Mouse (Mus musculus): ENCODE measurements around the gene Rab19.
"Not testable (repeated sequence)": the region's sequence is repeated elsewhere in the genome, so short reads cannot be mapped to it uniquely, and the experiment has no call there.

Rab19 gene

GRCm38 (mm10) chr6:39381125-39381880, at the start of gene Rab19:
TSS of gene Rab19 (plus strand) at chr6:39381175.
- DNase-seq (ENCODE audit: low read depth, low spot score), result peak; percentile 41

- DNase-seq (ENCODE audit: low read depth, low spot score), result no peak
These were observed 48.8 kb upstream of the Rab19 start for GRCm38 (mm10) chr6:39331998-39332700.

GRCm38 (mm10) chr6:39334224-39334623, 46.8 kb upstream of the Rab19 start:
- DNase-seq (ENCODE audit: low read depth, low spot score), result no peak

GRCm38 (mm10) chr6:39334873-39335272, 46.1 kb upstream of the Rab19 start:
- peak; percentile 66 for DNase-seq (ENCODE audit: low read depth, low spot score)

GRCm38 (mm10) chr6:39338359-39338758, 42.6 kb upstream of the Rab19 start:
- DNase-seq (ENCODE audit: low read depth, low spot score), result no peak

- DNase-seq (ENCODE audit: low read depth, low spot score), result no peak
These were observed 39.2 kb upstream of the Rab19 start for GRCm38 (mm10) chr6:39341798-39342197.

- DNase-seq (ENCODE audit: low read depth, low spot score), result peak; percentile 82
These were observed 37.0 kb upstream of the Rab19 start for GRCm38 (mm10) chr6:39344020-39344419.

- no peak for DNase-seq (ENCODE audit: low read depth, low spot score)
These were observed 35.5 kb upstream of the Rab19 start for GRCm38 (mm10) chr6:39345430-39345829.

GRCm38 (mm10) chr6:39346991-39347501, 33.9 kb upstream of the Rab19 start:
- peak; percentile 74 for DNase-seq (ENCODE audit: low read depth, low spot score)

- peak; percentile 91 for DNase-seq (ENCODE audit: low read depth, low spot score)
These were observed 32.8 kb upstream of the Rab19 start for GRCm38 (mm10) chr6:39347880-39348814.

GRCm38 (mm10) chr6:39348946-39349345, 32.0 kb upstream of the Rab19 start:
- DNase-seq (ENCODE audit: low read depth, low spot score), result peak; percentile 79

- DNase-seq (ENCODE audit: low read depth, low spot score), result not testable (repeated sequence)
These were observed 21.8 kb upstream of the Rab19 start for GRCm38 (mm10) chr6:39359207-39359606.

GRCm38 (mm10) chr6:39362684-39363083, 18.3 kb upstream of the Rab19 start:
- DNase-seq (ENCODE audit: low read depth, low spot score), result no peak

GRCm38 (mm10) chr6:39369631-39370030, 11.3 kb upstream of the Rab19 start:
- no peak for DNase-seq (ENCODE audit: low read depth, low spot score)

- DNase-seq (ENCODE audit: low read depth, low spot score), result no peak
These were observed 8.9 kb upstream of the Rab19 start for GRCm38 (mm10) chr6:39372042-39372441.

GRCm38 (mm10) chr6:39372727-39373126, 8.2 kb upstream of the Rab19 start:
- no peak for DNase-seq (ENCODE audit: low read depth, low spot score)

GRCm38 (mm10) chr6:39373301-39373955, 7.5 kb upstream of the Rab19 start:
- DNase-seq (ENCODE audit: low read depth, low spot score), result peak; percentile 26

- DNase-seq (ENCODE audit: low read depth, low spot score), result no peak
These were observed 4.2 kb upstream of the Rab19 start for GRCm38 (mm10) chr6:39376775-39377174.

- DNase-seq (ENCODE audit: low read depth, low spot score), result peak; percentile 92
These were observed 3.6 kb upstream of the Rab19 start, which contains the start of gene Slc37a3 for GRCm38 (mm10) chr6:39377311-39377827. TSS of gene Slc37a3 (minus strand) at chr6:39377675.

- not testable (repeated sequence) for DNase-seq (ENCODE audit: low read depth, low spot score)
These were observed 2.7 kb upstream of the Rab19 start for GRCm38 (mm10) chr6:39378161-39378835.
